Mouse (Mus musculus) natural killer cell, adult 2 months (primary cell): ENCODE data around the gene Gm36028.

Source experiments
- DNase-seq, 2 experiments: peaks; one replicate each; pipeline ENCODE4 v3.0.0; 2022; ENCODE audit warnings: low spot score in 2 of 2

Gene Gm36028

DNA sequence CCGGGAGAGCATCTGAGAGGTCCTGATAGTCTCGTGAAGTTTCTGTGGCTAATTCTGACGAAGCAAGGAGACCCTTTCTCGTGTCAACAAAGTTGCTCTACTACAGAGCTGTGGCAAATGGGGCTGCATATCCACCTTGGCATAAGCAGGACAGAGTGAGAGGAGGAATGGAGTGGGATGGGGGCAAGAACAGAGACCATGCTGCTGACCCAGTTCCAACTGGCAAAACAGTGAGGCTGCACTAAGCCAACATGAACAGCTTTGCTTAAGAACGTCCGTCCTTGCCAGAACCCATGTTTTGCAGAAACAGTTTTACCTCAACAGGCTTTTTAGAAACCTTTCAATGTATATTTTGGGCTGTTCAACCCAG is 51.3 kb downstream of the Gm36028 start:
- DNase-seq, result no peak

- no peak for DNase-seq
Observed at GRCm38 (mm10) chr16:37808866-37809622, 51.9 kb downstream of the Gm36028 start.

DNA sequence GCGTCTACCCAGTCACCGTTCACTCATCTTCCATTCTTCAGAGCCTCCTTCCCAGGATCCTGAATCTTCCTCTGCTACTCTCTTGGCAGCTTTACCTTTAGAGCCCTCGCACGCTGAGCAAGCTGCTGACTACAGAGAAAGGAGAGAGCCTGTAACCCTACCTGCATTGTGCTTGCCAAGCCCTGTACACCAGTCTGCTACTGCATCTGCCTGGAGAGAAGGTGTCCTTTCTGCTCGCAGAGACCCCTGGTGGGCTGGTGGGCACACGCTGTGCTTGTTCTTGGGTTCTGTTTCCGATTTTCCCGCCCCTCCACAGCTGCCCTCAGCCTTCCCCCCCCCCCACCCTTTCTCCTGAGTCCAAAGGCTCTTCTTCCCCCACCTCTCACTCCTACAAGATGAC is 53.7 kb downstream of the Gm36028 start:
- DNase-seq, result no peak

DNA sequence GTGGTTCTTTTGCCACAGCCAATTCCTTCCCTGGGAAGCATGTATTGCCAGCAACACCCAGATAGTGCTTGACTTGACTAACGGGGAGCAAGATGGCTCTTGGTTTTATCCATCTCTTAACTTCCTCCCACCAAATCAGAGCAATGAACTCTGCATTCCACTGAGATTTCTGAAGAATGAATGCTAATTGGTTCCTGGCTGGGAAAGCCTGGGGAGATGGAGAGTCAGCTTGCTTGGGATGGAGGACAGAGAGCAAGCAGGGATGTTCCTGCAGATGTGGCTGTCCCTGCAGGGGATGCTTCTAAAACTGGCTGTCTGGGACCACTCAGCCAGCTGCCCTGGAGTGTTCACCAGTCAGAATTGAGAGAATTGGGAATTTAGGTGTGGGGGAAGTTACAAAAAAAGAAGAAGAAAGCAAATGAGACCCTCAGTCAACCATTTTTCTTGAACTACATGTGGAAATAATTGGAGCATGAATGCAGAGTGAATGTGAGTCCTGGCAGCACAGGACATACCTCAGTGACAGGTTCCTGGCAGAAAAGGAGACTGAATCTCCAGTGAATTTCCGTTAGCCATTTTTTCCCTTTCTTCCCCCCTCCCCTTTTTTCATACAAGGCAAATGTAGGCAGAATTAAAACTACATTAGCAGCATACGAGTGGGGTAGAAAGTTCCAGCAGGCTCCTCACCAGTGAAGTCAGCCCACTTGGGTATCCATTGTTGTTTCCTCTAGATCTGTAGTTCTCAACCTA is 55.0 kb downstream of the Gm36028 start:
- DNase-seq, result no peak

DNA sequence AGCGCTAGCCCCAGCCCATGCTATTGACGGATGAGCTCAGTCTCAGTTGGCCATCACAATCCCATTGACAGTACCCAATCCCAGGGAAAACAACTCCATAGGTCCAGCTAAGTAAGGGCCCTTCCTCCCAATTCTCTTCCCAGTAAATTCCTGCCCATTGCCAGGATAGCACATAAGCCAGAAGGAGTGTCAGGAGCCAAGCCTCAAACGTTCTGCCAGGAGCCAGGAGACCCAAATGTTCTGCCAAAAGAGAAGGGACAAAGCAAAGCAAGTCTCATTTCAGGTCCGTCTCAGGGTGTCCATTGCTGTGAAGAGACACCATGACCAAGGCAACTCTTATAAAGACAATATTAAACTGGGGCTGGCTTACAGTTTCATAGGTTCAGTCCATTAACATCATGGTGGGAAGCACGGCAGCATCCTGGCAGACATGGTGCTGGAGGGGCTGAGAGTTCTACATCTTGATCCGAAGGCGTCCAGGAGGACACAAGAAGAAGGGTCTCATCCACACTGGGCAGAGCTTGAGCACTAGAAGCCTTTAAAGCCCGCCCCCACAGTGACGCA is 57.5 kb downstream of the Gm36028 start:
- no peak for DNase-seq

DNA sequence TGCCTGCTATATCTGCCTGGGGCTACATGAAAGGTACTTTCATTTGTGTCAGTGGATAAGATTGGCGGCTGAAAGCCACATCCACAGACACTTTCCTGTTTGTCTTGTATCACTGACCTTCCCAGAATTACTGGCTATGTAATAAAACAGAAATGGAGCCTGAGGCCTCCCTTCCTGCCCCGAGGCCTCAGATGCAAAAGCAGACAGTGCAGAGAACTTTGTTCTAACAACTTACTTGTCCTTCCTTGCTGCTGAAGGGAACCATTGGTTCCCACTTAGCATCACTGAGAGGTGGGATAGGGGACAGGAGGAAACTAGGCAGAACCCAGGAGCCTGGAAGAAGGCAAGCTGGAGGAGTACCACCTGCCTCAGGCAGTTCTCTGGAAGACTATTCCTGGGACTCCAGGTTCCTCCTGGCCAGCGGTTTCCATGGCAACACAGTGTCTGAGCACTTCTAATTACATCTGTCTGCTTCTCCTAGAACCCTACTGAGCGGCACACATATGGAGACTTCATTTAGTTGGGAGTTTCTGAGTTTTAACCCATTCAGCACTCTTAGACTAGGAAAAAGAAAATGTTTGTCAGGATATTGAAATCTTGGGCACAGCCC is 58.2 kb downstream of the Gm36028 start:
- no peak for DNase-seq

GRCm38 (mm10) chr16:37801097-37801496 is 59.8 kb downstream of the Gm36028 start:
- no peak for DNase-seq
